Mouse (Mus musculus) bone marrow, adult 2 months (tissue): ENCODE data around the gene Rhox1.

Experiments used
- CTCF ChIP-seq: fragments of 200-500 bp; IDR thresholded peaks from 2 replicates; pipeline ENCODE4 v1.5.1; 2011; ENCODE audit warnings: low read length, control low read depth; ENCODE audit not compliant: control insufficient read depth, insufficient read depth
- POLR2A ChIP-seq: fragments of 200-500 bp; IDR thresholded peaks from 2 replicates; pipeline ENCODE4 v1.6.1; 2011; ENCODE audit warnings: low read depth, mild to moderate bottlenecking, control low read depth, low read length, borderline replicate concordance; ENCODE audit not compliant: control insufficient read depth

DNA sequence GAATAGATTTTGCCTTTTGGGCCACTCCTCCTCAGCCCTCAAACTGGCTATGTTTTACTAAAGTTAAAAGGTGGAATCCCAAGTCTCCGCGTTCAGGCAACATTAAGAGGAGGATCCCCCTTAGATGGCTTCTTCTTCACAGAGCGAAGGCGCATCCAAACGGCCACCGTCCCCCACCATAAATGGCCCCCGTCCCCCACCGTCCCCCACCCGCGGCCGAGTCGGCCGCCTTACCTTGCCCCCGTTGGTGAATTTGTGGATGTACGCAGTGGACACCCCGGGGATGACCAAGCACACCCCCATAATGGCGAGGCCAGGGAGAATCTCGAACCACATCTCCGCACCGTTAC lies 31.3 kb downstream of the Rhox1 start:
- no peak for TF ChIP-seq POLR2A
- no peak for TF ChIP-seq CTCF
